Mouse (Mus musculus) ES-E14 (cell line): ENCODE data around the gene Ralgapa1. TPM values are rescaled to one million over a fixed set of nuclear protein-coding genes. Genes with fewer than 3 reads are reported as not detected.
"Not testable (repeated sequence)": the region's sequence is repeated elsewhere in the genome, so short reads cannot be mapped to it uniquely, and the experiment has no call there.

Experiments used
- DNase-seq: peaks from one replicate; pipeline ENCODE4 v3.0.0-alpha.2; 2013; ENCODE audit warnings: low read depth, low spot score
- H3K27ac ChIP-seq: 2 replicates; pipeline ENCODE4 v1.5.1; 2012; ENCODE audit warnings: low read depth, mild to moderate bottlenecking, low read length, moderate library complexity, mixed read lengths; ENCODE audit not compliant: poor library complexity, insufficient read depth, severe bottlenecking
- H3K36me3 ChIP-seq: 2 replicates; pipeline ENCODE4 v1.6.1; 2012; ENCODE audit warnings: mild to moderate bottlenecking, low read length, moderate library complexity, mixed read lengths; ENCODE audit not compliant: control insufficient read depth, poor library complexity, insufficient read depth, severe bottlenecking
- H3K4me1 ChIP-seq, 2 experiments: fragments of 150-350 bp in 1 of 2; sonication (generic) in 1 of 2; 2 replicates each; pipeline ENCODE4 v1.6.1; 2012; ENCODE audit warnings: low read length in 2 of 2, mild to moderate bottlenecking in 1 of 2, mixed read lengths in 1 of 2; ENCODE audit not compliant: control insufficient read depth in 2 of 2, insufficient read depth in 2 of 2, poor library complexity in 1 of 2
- H3K4me3 ChIP-seq, 2 experiments: fragments of 150-350 bp in 1 of 2; sonication (generic) in 1 of 2; 2 replicates each; pipeline ENCODE4 v1.5.1; 2012; ENCODE audit warnings: low read length in 2 of 2, low read depth in 1 of 2, mild to moderate bottlenecking in 1 of 2, mixed read lengths in 1 of 2; ENCODE audit not compliant: insufficient read depth in 1 of 2, poor library complexity in 1 of 2, severe bottlenecking in 1 of 2
- H3K9ac ChIP-seq: 2 replicates; pipeline ENCODE4 v1.6.1; 2012; ENCODE audit warnings: low read depth, mild to moderate bottlenecking, low read length, mixed read lengths; ENCODE audit not compliant: poor library complexity, insufficient read depth, severe bottlenecking
- H3K9me3 ChIP-seq: fragments of 150-350 bp; sonication (generic); 2 replicates; pipeline ENCODE4 v1.6.1; 2012; ENCODE audit warnings: low read depth, mild to moderate bottlenecking, low read length; ENCODE audit not compliant: control insufficient read depth, insufficient read depth
- CHD2 ChIP-seq: IDR thresholded peaks from 2 replicates; pipeline ENCODE4 v1.6.1; 2014; ENCODE audit warnings: mild to moderate bottlenecking, low read depth, low read length, inconsistent platforms
- HCFC1 ChIP-seq: IDR thresholded peaks from 2 replicates; pipeline ENCODE4 v1.6.1; 2012; ENCODE audit warnings: low read length, inconsistent platforms, borderline replicate concordance; ENCODE audit not compliant: insufficient read depth
- MAFK ChIP-seq: IDR thresholded peaks from 2 replicates; pipeline ENCODE4 v1.6.1; 2014; ENCODE audit warnings: mild to moderate bottlenecking, low read depth, low read length, inconsistent platforms; ENCODE audit not compliant: insufficient read depth
- ZC3H11A ChIP-seq: IDR thresholded peaks from 2 replicates; pipeline ENCODE4 v1.6.1; 2012; ENCODE audit warnings: low read depth, mild to moderate bottlenecking, inconsistent platforms, low read length, borderline replicate concordance
- ZNF384 ChIP-seq: IDR thresholded peaks from 2 replicates; pipeline ENCODE4 v1.6.1; 2012; ENCODE audit warnings: low read depth, low read length, inconsistent platforms
- in situ Hi-C, 2 experiments: fragments of 600-800 bp; cut with MboI; formaldehyde crosslinking; loops; one replicate each; pipeline ENCODE4 v1.15.1; 2025; ENCODE audit warnings: low sequenced_read_pairs in 2 of 2, inconsistent platforms in 1 of 2; ENCODE audit not compliant: unreplicated experiment in 2 of 2
- total RNA-seq: library from RNA; depleted of rRNA; stranded (reverse); fragments of 300-350 nt; gene quantifications from 2 replicates; pipeline ENCODE4 v1.2.3, GENCODE M21; 2012

Ralgapa1 gene
- total RNA-seq, 1 experiment = 8.9 TPM

DNA sequence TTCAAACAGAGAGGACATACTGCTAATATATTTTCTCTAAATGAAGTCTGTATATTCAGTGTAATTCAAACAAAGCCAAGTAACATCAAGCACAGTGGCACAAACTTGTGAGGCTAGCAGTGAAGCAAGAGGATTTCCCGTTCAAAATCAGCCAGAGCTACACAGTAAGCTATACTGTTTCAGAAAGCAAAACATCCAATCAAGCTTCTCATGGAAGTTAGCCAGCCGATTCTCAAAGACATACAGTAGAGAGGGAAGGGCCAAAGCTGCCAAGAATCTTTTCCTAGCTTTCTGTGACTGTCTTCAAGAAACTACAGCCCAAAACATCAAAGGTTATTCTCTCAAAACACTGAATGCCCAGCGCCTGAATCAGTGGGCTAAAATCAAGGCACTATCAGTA lies 15.9 kb downstream of the Ralgapa1 start:
- in situ Hi-C loops = no loop called here
- Histone ChIP-seq H3K27ac (no peak overlapping the region), H3K36me3 (no peaks in the 10 kb centered on the region), H3K4me1 (peaks cover 0 to 3% of the 10 kb centered on the region in 2 experiments; a peak in 1 of 4 replicates), H3K4me3 (no peak overlapping the region), H3K9me3 (no peaks in the 10 kb centered on the region), H3K9ac (no peak overlapping the region)
- TF ChIP-seq HCFC1 (no peak), ZNF384 (no peak), CHD2 (no peak), ZC3H11A (no peak), MAFK (no peak)
- no peak for DNase-seq

DNA sequence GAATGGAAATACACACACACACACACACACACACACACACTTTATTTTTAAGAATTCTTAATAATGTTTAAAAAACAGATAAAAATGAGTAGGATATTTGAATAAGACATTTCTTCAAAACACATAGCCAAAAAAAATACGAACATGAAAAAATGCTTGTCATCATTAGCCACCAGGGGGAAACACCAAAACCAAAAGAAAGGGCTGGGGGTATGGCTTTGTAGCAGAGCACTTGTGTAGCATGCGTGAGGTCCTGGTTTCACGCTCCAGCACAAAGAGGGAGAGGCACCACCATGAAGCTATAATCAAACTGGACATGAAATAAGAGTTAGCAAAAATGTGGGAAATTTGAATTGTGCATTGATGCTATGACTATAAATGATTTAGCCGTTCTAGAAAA lies 19.8 kb downstream of the Ralgapa1 start:
- Histone ChIP-seq H3K27ac (no peak overlapping the region), H3K36me3 (no peaks in the 10 kb centered on the region), H3K4me3 (no peak overlapping the region), H3K9me3 (no peaks in the 10 kb centered on the region), H3K4me1 (peaks cover 0 to under 1% of the 10 kb centered on the region in 2 experiments; a peak in 1 of 4 replicates), H3K9ac (no peak overlapping the region)
- TF ChIP-seq ZNF384 = no peak
- no peak for TF ChIP-seq ZC3H11A
- TF ChIP-seq HCFC1 = no peak
- TF ChIP-seq CHD2 = no peak
- TF ChIP-seq MAFK = no peak
- in situ Hi-C loops = no loop called here
- no peak for DNase-seq

DNA sequence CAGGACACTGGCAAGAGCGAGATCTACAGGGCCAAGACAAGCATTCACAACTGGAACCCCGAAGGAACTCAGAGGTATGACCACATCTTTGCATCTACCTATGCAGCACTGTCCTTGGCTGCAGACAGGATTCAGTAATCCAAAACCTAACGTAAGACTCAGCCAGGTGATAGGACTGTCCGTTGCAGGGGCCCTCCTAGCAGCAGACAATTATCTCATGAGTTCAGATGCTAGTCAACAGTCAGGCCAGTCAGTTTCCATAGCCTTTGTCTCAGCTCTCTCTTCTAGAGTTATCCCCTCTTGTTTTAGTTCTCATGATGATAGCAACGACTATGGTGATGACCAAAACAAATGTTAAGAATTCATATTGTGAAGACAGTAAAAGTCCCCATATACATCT lies 20.8 kb downstream of the Ralgapa1 start:
- Histone ChIP-seq H3K9ac (no peak overlapping the region), H3K4me1 (no peaks in the 10 kb centered on the region), H3K27ac (no peak overlapping the region), H3K4me3 (no peak overlapping the region), H3K9me3 (no peaks in the 10 kb centered on the region), H3K36me3 (no peaks in the 10 kb centered on the region)
- in situ Hi-C loops = no loop called here
- no peak for DNase-seq
- TF ChIP-seq CHD2 = no peak
- no peak for TF ChIP-seq ZC3H11A

GRCm38 (mm10) chr12:55798745-55799144 lies 22.2 kb downstream of the Ralgapa1 start:
- no peaks in the 10 kb centered on the region for H3K36me3 ChIP-seq
- H3K9ac ChIP-seq = no peak overlapping the region
- H3K27ac ChIP-seq = no peak overlapping the region
- no peak for DNase-seq
- H3K9me3 ChIP-seq = no peaks in the 10 kb centered on the region
- in situ Hi-C loops = no loop called here
- TF ChIP-seq ZC3H11A = no peak
- TF ChIP-seq MAFK = no peak
- TF ChIP-seq HCFC1 = no peak
- no peak for TF ChIP-seq CHD2
- TF ChIP-seq ZNF384 = no peak
- no peak overlapping the region for H3K4me3 ChIP-seq
- no peaks in the 10 kb centered on the region for H3K4me1 ChIP-seq

DNA sequence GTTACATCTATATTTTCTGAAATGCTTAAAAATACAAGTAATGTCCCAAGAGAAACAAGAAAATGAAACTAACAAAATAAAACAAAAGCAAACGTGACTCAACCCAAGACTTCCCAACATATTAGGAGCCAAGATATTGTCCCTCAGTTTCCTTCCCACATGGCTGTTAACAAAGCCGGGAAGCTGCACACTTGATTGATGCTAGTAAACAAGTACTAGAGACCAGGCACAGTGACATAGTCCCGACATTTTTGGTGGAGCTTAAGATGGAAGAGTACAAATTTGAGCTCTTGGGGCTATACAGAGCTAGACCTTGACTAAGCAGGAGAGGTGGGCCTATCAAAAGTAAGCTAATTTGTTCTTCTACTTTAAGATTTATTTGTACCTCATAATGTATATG lies 23.9 kb downstream of the Ralgapa1 start:
- in situ Hi-C loops = no loop called here
- Histone ChIP-seq H3K27ac (no peak overlapping the region), H3K36me3 (no peaks in the 10 kb centered on the region), H3K4me3 (no peak overlapping the region), H3K9ac (no peak overlapping the region), H3K9me3 (no peaks in the 10 kb centered on the region), H3K4me1 (no peaks in the 10 kb centered on the region)
- TF ChIP-seq CHD2 (no peak), ZNF384 (no peak)
- DNase-seq = no peak

DNA sequence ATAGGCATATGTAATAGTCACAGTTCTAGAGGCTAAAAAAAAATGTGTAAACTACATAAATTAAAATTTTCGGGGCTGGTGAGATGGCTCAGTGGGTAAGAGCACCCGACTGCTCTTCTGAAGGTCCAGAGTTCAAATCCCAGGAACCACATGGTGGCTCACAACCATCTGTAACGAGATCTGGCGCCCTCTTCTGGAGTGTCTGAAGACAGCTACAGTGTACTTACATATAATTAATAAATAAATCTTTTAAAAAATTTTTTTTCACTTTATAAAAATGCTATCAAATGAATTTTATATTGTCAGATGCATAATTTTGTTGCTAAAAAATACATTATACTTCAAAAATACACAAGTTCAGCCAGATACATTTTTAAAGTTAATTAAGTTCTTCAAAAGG lies 26.5 kb downstream of the Ralgapa1 start:
- DNase-seq = not testable (repeated sequence)

More for the DNA sequence above, 26.5 kb downstream of the Ralgapa1 start:
- H3K9me3 ChIP-seq, H3K36me3 ChIP-seq, in situ Hi-C loops, H3K4me1 ChIP-seq, H3K27ac ChIP-seq, H3K4me3 ChIP-seq, H3K9ac ChIP-seq: not testable (repeated sequence)
